Mouse (Mus musculus) liver, embryonic 11.5 days (tissue): ENCODE data around the gene 5730596B20Rik. TPM values are rescaled to one million over a fixed set of nuclear protein-coding genes. Genes with fewer than 3 reads are reported as not detected.

ENCODE experiments used
- ATAC-seq: fragments of 200-750 bp; cut with Nextera tagmentation; replicated peaks from 2 replicates; pipeline ENCODE4 v1.8.0; 2017; ENCODE audit warnings: moderate number of reproducible peaks, mild to moderate bottlenecking, moderate TSS enrichment, moderate library complexity; ENCODE audit not compliant: low FRiP score
- DNase-seq: peaks from one replicate; pipeline ENCODE4 v3.0.0-alpha.2; 2017; ENCODE audit warnings: low spot score
- H3K27ac ChIP-seq: fragments of 300-500 bp; sonication (generic); 2 replicates; pipeline ENCODE4 v1.5.1; 2014; ENCODE audit warnings: mild to moderate bottlenecking, low read depth, low read length, control low read depth
- H3K27me3 ChIP-seq: fragments of 300-500 bp; sonication (generic); replicated peaks from 2 replicates; pipeline ENCODE4 v1.6.1; 2014; ENCODE audit warnings: low read length, mixed read lengths; ENCODE audit not compliant: control insufficient read depth, insufficient read depth
- H3K36me3 ChIP-seq: fragments of 300-500 bp; sonication (generic); 2 replicates; pipeline ENCODE4 v1.6.1; 2014; ENCODE audit warnings: mild to moderate bottlenecking, low read length, moderate library complexity, mixed read lengths; ENCODE audit not compliant: control insufficient read depth, insufficient read depth
- H3K4me1 ChIP-seq: fragments of 300-500 bp; sonication (generic); replicated peaks from 2 replicates; pipeline ENCODE4 v1.6.1; 2014; ENCODE audit warnings: low read length, mixed read lengths; ENCODE audit not compliant: control insufficient read depth, insufficient read depth
- H3K4me2 ChIP-seq: fragments of 300-500 bp; sonication (generic); 2 replicates; pipeline ENCODE4 v1.6.1; 2014; ENCODE audit warnings: mild to moderate bottlenecking, control low read depth, moderate library complexity
- H3K4me3 ChIP-seq: fragments of 300-500 bp; sonication (generic); 2 replicates; pipeline ENCODE4 v1.5.1; 2014; ENCODE audit warnings: low read depth, low read length, control low read depth
- H3K9ac ChIP-seq: fragments of 300-500 bp; sonication (generic); 2 replicates; pipeline ENCODE4 v1.6.1; 2014; ENCODE audit warnings: low read depth, low read length, control low read depth
- H3K9me3 ChIP-seq: fragments of 300-500 bp; sonication (generic); 2 replicates; pipeline ENCODE4 v1.6.1; 2016; ENCODE audit warnings: low read length, inconsistent platforms, mixed read lengths; ENCODE audit not compliant: control insufficient read depth
- WGBS: fragments of 180-500 bp; shearing (Covaris S2); extraction: QIAGEN DNeasy Blood & Tissue Kit; methylation state at CpG from one replicate; pipeline ENCODE4 v1.1.7; 2014; 5-methylcytosine and 5-hydroxymethylcytosine counted together
- polyA plus RNA-seq: library from polyadenylated mRNA; unstranded; fragments of >200 nt; fragmentation: Nextera tagmentation; extraction: Ambion mirVana; gene quantifications from 2 replicates; pipeline ENCODE4 v1.2.1, GENCODE M21; 2014

5730596B20Rik gene
- polyA plus RNA-seq, 1 experiment from 2014 or later, result 1.0 TPM

- ATAC-seq, result peak; percentile 51; the same call in 1 of the 2 replicates
- H3K9me3 ChIP-seq, result no peaks in the 10 kb centered on the region
- peak overlapping the region; percentile 61 for H3K27ac ChIP-seq
- 5% methylated on average over 5 of the region's 5 CpGs for WGBS
- no peak overlapping the region for H3K9ac ChIP-seq
- no peak overlapping the region; the same call in 1 of the 2 replicates for H3K4me2 ChIP-seq
- no peaks in the 10 kb centered on the region for H3K36me3 ChIP-seq
- DNase-seq, result no peak
- H3K27me3 ChIP-seq, result peaks cover 97% of the 10 kb centered on the region
- peaks cover 17% of the 10 kb centered on the region for H3K4me1 ChIP-seq
- no peak overlapping the region for H3K4me3 ChIP-seq
Measured at GRCm38 (mm10) chr6:52170898-52171223, 6.4 kb upstream of the 5730596B20Rik start.

GRCm38 (mm10) chr6:52171331-52171730 is 6.0 kb upstream of the 5730596B20Rik start:
- WGBS, result 13% methylated on average over 4 of the region's 4 CpGs
- peak; percentile 31 for DNase-seq

GRCm38 (mm10) chr6:52171938-52172337 is 5.4 kb upstream of the 5730596B20Rik start:
- ATAC-seq, result no peak
- H3K9ac ChIP-seq, result peak overlapping the region; percentile 44; the same call in 1 of the 2 replicates
- no peaks in the 10 kb centered on the region for H3K36me3 ChIP-seq
- H3K4me2 ChIP-seq, result peak overlapping the region; percentile 58
- H3K4me3 ChIP-seq, result peak overlapping the region; percentile 36
- WGBS, result 19% methylated on average over 7 of the region's 7 CpGs
- peak overlapping the region; percentile 74 for H3K27ac ChIP-seq
- peak; percentile 40 for DNase-seq
- peaks cover 17% of the 10 kb centered on the region for H3K4me1 ChIP-seq
- peaks cover 97% of the 10 kb centered on the region for H3K27me3 ChIP-seq
- no peaks in the 10 kb centered on the region for H3K9me3 ChIP-seq

More at GRCm38 (mm10) chr6:52171331-52171730, 6.0 kb upstream of the 5730596B20Rik start:
- Histone ChIP-seq H3K9me3 (no peaks in the 10 kb centered on the region), H3K4me3 (no peak overlapping the region), H3K27ac (peak overlapping the region; percentile 61), H3K9ac (no peak overlapping the region), H3K4me2 (no peak overlapping the region), H3K27me3 (peaks cover 97% of the 10 kb centered on the region), H3K4me1 (peaks cover 17% of the 10 kb centered on the region), H3K36me3 (no peaks in the 10 kb centered on the region)
- ATAC-seq, result no peak

GRCm38 (mm10) chr6:52172501-52172900 is 4.8 kb upstream of the 5730596B20Rik start:
- Histone ChIP-seq H3K9ac (peak overlapping the region; percentile 44), H3K9me3 (no peaks in the 10 kb centered on the region), H3K36me3 (no peaks in the 10 kb centered on the region), H3K4me1 (peaks cover 17% of the 10 kb centered on the region), H3K4me3 (peak overlapping the region; percentile 36), H3K27me3 (peaks cover 97% of the 10 kb centered on the region), H3K27ac (peak overlapping the region; percentile 74), H3K4me2 (peak overlapping the region; percentile 58)
- WGBS, result 1% methylated on average over 35 of the region's 35 CpGs
- DNase-seq, result peak; percentile 87
- ATAC-seq, result 0 out of 2 replicates have a peak, but pooled peaks have one; percentile 46

- peaks cover 97% of the 10 kb centered on the region for H3K27me3 ChIP-seq
- DNase-seq (peak; percentile 28), ATAC-seq (no peak)
- H3K9me3 ChIP-seq, result no peaks in the 10 kb centered on the region
- H3K4me2 ChIP-seq, result peak overlapping the region; percentile 58
- peak overlapping the region; percentile 17; the same call in 1 of the 2 replicates for H3K4me3 ChIP-seq
- no peaks in the 10 kb centered on the region for H3K36me3 ChIP-seq
- peak overlapping the region; percentile 62; the same call in 1 of the 2 replicates for H3K27ac ChIP-seq
- WGBS, result 3% methylated on average over 4 of the region's 4 CpGs
- peaks cover 16% of the 10 kb centered on the region for H3K4me1 ChIP-seq
- no peak overlapping the region for H3K9ac ChIP-seq
Measured at GRCm38 (mm10) chr6:52173648-52174047, 3.6 kb upstream of the 5730596B20Rik start.

- peak overlapping the region; percentile 68 for H3K9ac ChIP-seq
- peak overlapping the region; percentile 64 for H3K4me2 ChIP-seq
- H3K36me3 ChIP-seq, result no peaks in the 10 kb centered on the region
- H3K9me3 ChIP-seq, result no peaks in the 10 kb centered on the region
- H3K4me3 ChIP-seq, result peak overlapping the region; percentile 46
- 1% methylated on average over 41 of the region's 41 CpGs for WGBS
- H3K27me3 ChIP-seq, result peaks cover 99% of the 10 kb centered on the region
- ATAC-seq, result no peak
- H3K27ac ChIP-seq, result peak overlapping the region; percentile 84
- peak; percentile 69 for DNase-seq
- H3K4me1 ChIP-seq, result peaks cover 8% of the 10 kb centered on the region
Measured at GRCm38 (mm10) chr6:52174968-52175751, 2.1 kb upstream of the 5730596B20Rik start.

GRCm38 (mm10) chr6:52175864-52176263 is 1.4 kb upstream of the 5730596B20Rik start:
- Histone ChIP-seq H3K4me3 (peak overlapping the region; percentile 46), H3K27me3 (peaks cover 99% of the 10 kb centered on the region), H3K9me3 (no peaks in the 10 kb centered on the region), H3K9ac (peak overlapping the region; percentile 68; the same call in 1 of the 2 replicates), H3K36me3 (no peaks in the 10 kb centered on the region), H3K27ac (peak overlapping the region; percentile 84), H3K4me2 (peak overlapping the region; percentile 64), H3K4me1 (peaks cover 5% of the 10 kb centered on the region; the same call in 1 of the 2 replicates)
- DNase-seq, result peak; percentile 60
- ATAC-seq, result no peak; the same call in 1 of the 2 replicates
- 0% methylated on average over 9 of the region's 35 CpGs for whole genome bisulfite sequencing

- H3K9me3 ChIP-seq, result no peaks in the 10 kb centered on the region
- H3K27me3 ChIP-seq, result peaks cover 99% of the 10 kb centered on the region
- peak overlapping the region; percentile 46 for H3K4me3 ChIP-seq
- peak overlapping the region; percentile 64 for H3K4me2 ChIP-seq
- H3K4me1 ChIP-seq, result peaks cover 5% of the 10 kb centered on the region; the same call in 1 of the 2 replicates
- peak overlapping the region; percentile 84 for H3K27ac ChIP-seq
- no peaks in the 10 kb centered on the region for H3K36me3 ChIP-seq
- 2% methylated on average over 6 of the region's 6 CpGs for WGBS
- peak overlapping the region; percentile 68 for H3K9ac ChIP-seq
- no peak for DNase-seq
- no peak for ATAC-seq
Measured at GRCm38 (mm10) chr6:52176391-52176790, 907 bp upstream of the 5730596B20Rik start.
